ENCODE assay signal across 12 mouse cellular contexts in genomic region chr10:68240804-68241485, GRCm38 (mm10). TPM values are rescaled to one million over a fixed set of nuclear protein-coding genes. Genes with fewer than 3 reads are reported as not detected.
DNase-seq lines count a peak whose midpoint lies in the region; ATAC-seq lines count a peak whose summit lies in the region.
"Had no signal": no experiment of that assay in that cellular context is flagged by ENCODE, and none has a peak within 500 bp of the region (broad histone marks: within the 10 kb centered on the region; RNA-seq: fewer than 3 reads in every experiment).

No protein-coding gene starts in this region.

- H3K4me3 ChIP-seq in brown adipose tissue, adult 24 weeks (ENCODE audit: insufficient read depth, low read depth, low read length), result no peak overlapping the region
- H3K4me3 ChIP-seq: heart, embryonic 13.5 days; midbrain, embryonic 12.5 days had no signal

- H3K4me1 ChIP-seq in brown adipose tissue, adult 24 weeks (ENCODE audit: control insufficient read depth, insufficient read depth, insufficient read length, low read length), result peaks cover 6% of the 10 kb centered on the region; the same call in 1 of the 2 replicates

- peak; percentile 88 for ATAC-seq in monocyte, adult 5-6 weeks (replicated peaks; ENCODE audit: insufficient number of reproducible peaks, low FRiP score, low TSS enrichment, poor library complexity, severe bottlenecking)
- ATAC-seq in cerebellum, adult (ENCODE audit: insufficient number of reproducible peaks, low FRiP score, low TSS enrichment), result no peak
- ATAC-seq: forebrain, embryonic 14.5 days had no signal

- peak; percentile 59 for DNase-seq in layer of hippocampus, adult 9-11 months
- no peak for DNase-seq in layer of hippocampus, adult 11-12 months (ENCODE audit: low spot score)
- DNase-seq in CD4-positive helper T cell, adult 2 months (ENCODE audit: low read depth, low spot score), result peak; percentile 79
- no peak for DNase-seq in cerebellum, adult 11-12 months
- DNase-seq: adrenal gland, postnatal 25 days; kidney, adult 18-20 months had no signal

- H3K27ac ChIP-seq in brown adipose tissue, adult 24 weeks (replicated peaks; ENCODE audit: low read depth, low read length), result peak overlapping the region; percentile 78
- H3K27ac ChIP-seq: heart, embryonic 13.5 days; midbrain, embryonic 12.5 days had no signal

RNA-seq across cellular contexts. Expression of gene Arid5b, which starts 37.6 kb away (rescaled TPM):
- 5.0 and 8.5 TPM in 2 replicates for polyA plus RNA-seq in brown adipose tissue, adult 24 weeks (2012; ENCODE audit: insufficient read depth, insufficient read length, missing spikeins)
- total RNA-seq in monocyte, adult 5-6 weeks (2017), result 13.0 to 33.2 TPM (median 18.8 TPM) in 3 replicates

Comparison
In these comparisons a context has a peak if more than half of its experiments do, and no peak if none do; other contexts are left out.
1. DNase-seq: peak in layer of hippocampus, adult 9-11 months (single experiment) and CD4-positive helper T cell, adult 2 months (single experiment); none in layer of hippocampus, adult 11-12 months (single experiment) and cerebellum, adult 11-12 months (single experiment).